Mouse (Mus musculus): ENCODE results near the gene Myo1g.

DNA sequence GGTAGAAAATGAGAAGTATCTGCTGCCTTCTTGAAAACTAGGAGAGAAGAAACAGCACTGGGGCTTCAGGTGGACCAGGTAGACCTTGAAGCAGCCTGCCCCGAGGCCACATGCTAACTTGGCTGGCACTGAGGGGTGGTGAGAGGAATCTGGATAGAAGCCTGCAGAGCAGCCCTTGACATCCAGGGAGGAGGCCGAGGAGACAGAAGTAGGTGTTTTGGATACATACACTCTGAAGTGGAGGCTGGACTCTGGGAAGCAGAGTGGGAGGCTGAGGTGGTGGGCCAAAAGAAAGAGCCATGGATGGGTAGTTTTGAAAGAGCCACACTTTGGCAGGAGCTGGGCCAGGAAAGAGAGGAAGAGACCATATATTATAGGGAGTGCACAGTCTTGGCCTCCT lies 41.5 kb downstream of the Myo1g start:
- TF ChIP-seq POLR2A (IDR thresholded peaks at IDR 0.05; ENCODE audit: borderline replicate concordance, insufficient read depth, low read length) = no peak
- TF ChIP-seq CTCF (IDR thresholded peaks at IDR 0.05; ENCODE audit: borderline replicate concordance, insufficient read depth, low read depth, low read length) = no peak

Data from cerebellum, adult 2 months (tissue).